Mouse (Mus musculus) bone marrow, adult 2 months (tissue): ENCODE measurements around the gene Ctrl. TPM values are rescaled to one million over a fixed set of nuclear protein-coding genes. Genes with fewer than 3 reads are reported as not detected.

Experiments
- H3K27ac ChIP-seq: fragments of 200-500 bp; 2 replicates; pipeline ENCODE4 v1.5.1; 2012; ENCODE audit warnings: low read depth, mild to moderate bottlenecking, control low read depth, inconsistent platforms, low read length; ENCODE audit not compliant: control insufficient read depth, poor library complexity, insufficient read depth
- H3K4me1 ChIP-seq: fragments of 200-500 bp; 2 replicates; pipeline ENCODE4 v1.6.1; 2011; ENCODE audit warnings: low read length; ENCODE audit not compliant: control insufficient read depth, insufficient read depth
- H3K4me3 ChIP-seq: fragments of 200-500 bp; replicated peaks from 2 replicates; pipeline ENCODE3; 2011; ENCODE audit warnings: mild to moderate bottlenecking, low read depth, low read length, control low read depth; ENCODE audit not compliant: control insufficient read depth
- CTCF ChIP-seq: fragments of 200-500 bp; IDR thresholded peaks from 2 replicates; pipeline ENCODE4 v1.5.1; 2011; ENCODE audit warnings: low read length, control low read depth; ENCODE audit not compliant: control insufficient read depth, insufficient read depth
- POLR2A ChIP-seq: fragments of 200-500 bp; IDR thresholded peaks from 2 replicates; pipeline ENCODE4 v1.6.1; 2011; ENCODE audit warnings: low read depth, mild to moderate bottlenecking, control low read depth, low read length, borderline replicate concordance; ENCODE audit not compliant: control insufficient read depth
- WGBS: fragments of 180-500 bp; shearing (Covaris S2); methylation state at CpG from one replicate; pipeline ENCODE4 v1.1.7; 2018; 5-methylcytosine and 5-hydroxymethylcytosine counted together
- polyA plus RNA-seq: library from polyadenylated mRNA; stranded (reverse); fragments of >200 nt; gene quantifications from 2 replicates; pipeline ENCODE4 v1.2.4, GENCODE M21; 2011; ENCODE audit warnings: low replicate concordance; ENCODE audit not compliant: missing spikeins, insufficient read depth, insufficient read length

Ctrl gene
- polyA plus RNA-seq, 1 experiment = not detected

DNA sequence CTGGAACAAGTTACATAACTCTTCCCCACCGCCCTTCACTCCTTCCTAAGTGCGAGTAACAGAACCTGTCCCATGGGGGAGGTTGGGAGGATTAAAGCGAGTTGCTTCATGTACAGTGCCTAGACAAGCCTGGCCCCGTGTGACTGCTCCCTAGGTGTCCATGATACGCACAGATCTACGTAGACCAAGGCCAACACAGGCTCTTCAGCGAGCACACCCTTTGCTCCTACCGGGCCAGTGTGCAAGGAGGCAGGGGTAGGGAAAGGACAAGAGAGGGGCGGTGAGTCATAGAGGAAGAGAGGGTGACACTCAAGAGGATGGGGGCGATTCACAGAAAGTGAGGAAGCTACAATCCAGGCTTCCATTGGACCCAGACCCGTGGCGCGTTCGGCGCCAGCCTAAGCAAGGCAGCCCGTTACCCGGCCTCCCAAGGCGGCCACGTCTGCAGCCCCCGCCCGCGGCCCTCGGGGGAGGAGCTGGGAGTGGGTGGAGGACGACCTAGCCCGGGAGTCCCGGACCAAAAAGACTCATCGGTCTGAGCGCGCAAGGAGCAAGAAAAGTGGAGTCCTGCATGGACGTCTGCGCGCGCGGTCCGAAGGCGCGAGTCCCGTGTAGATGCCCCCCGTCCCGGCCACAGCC lies 31.7 kb upstream of the Ctrl start:
- WGBS = 3% methylated on average over 40 of the region's 40 CpGs
- Histone ChIP-seq H3K27ac (peak overlapping the region; percentile 61; the same call in 1 of the 2 replicates), H3K4me1 (peaks cover 2% of the 10 kb centered on the region; the same call in 1 of the 2 replicates), H3K4me3 (peak overlapping the region; percentile 78)
- no peak for TF ChIP-seq CTCF
- no peak for TF ChIP-seq POLR2A

DNA sequence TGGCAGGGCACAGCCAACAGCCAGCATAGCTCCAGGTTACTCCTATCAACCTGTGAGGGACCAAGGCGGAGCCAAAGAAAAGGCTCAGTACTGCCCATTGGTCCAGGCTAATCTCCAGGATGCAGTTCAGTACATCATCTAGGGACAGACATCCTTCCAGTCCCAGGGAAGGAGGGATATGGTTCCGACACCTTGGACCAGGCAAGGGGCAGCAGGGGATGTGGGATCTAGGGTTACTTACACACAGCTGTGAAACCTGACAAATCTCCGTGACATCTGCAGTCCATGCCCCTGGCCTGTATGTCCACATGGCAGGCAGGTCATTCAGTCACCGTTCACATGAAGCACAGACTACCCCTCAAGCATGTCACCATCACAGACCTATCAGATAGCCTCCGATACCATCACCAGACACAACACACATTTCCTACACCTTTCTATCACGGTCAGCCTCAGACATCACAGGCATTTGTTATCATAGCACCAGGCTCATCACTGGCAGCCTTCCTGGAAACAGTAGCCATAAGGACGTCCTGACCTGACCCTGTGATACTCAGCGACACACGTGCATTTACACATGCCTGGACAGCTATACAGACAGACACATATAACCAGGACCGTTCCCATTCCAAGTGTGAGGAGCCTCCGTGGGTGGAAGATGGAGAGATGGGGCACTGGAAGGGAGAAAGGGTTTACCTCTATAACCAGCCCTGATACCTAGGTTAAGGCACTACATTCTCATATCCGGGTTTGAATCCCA lies 31.0 kb upstream of the Ctrl start:
- no peak overlapping the region for H3K27ac ChIP-seq
- WGBS = 72% methylated on average over 12 of the region's 12 CpGs
- TF ChIP-seq CTCF = no peak; the same call in 1 of the 2 replicates
- TF ChIP-seq POLR2A = no peak
- H3K4me1 ChIP-seq = peaks cover 2% of the 10 kb centered on the region; the same call in 1 of the 2 replicates
- H3K4me3 ChIP-seq = peak overlapping the region; percentile 78

DNA sequence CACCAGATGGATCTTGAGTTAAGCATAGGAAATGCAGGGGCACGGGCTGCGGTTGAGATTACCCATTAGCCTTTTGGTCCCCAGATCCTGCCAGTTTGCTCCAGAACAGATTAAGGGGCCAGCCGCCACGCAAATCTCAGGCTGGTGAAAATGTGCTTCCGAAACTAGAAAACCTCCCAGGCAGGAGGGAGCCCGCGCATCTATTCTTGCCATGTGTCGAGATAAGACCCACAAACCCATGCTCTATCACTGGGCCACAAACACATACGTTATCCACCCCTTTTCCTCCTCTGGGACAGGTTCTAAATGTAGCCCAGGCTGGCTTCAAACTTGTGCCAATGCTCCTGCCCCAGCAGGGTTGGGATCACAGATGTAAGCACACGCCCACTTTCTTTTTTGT lies 27.9 kb upstream of the Ctrl start:
- Histone ChIP-seq H3K27ac (no peak overlapping the region), H3K4me1 (peaks cover 2% of the 10 kb centered on the region; the same call in 1 of the 2 replicates), H3K4me3 (no peak overlapping the region)
- WGBS = 55% methylated on average over 10 of the region's 10 CpGs
- no peak for TF ChIP-seq CTCF
- TF ChIP-seq POLR2A = no peak

DNA sequence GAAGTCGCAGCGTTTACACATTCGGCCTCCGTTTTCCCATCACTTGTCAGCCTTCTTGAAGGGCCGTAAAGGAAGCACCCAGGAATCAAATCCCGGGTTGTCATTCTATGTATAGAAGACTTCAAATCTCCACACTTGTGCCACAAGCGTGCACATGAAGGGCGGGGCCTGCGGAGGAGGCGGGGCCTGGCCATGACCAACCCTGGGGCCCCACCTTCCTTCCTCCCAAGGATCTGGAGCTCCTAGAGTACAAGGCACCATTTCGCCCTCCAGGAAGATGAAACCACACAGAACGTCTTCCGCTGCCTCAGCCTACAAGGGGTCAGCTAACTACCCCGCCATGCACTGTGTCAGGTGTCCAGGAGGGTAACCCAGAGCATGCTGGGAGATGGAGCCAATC lies 27.4 kb upstream of the Ctrl start:
- no peak overlapping the region for H3K4me3 ChIP-seq
- peaks cover 2% of the 10 kb centered on the region; the same call in 1 of the 2 replicates for H3K4me1 ChIP-seq
- WGBS = 71% methylated on average over 14 of the region's 14 CpGs
- no peak overlapping the region for H3K27ac ChIP-seq
- TF ChIP-seq CTCF (no peak), POLR2A (no peak)

DNA sequence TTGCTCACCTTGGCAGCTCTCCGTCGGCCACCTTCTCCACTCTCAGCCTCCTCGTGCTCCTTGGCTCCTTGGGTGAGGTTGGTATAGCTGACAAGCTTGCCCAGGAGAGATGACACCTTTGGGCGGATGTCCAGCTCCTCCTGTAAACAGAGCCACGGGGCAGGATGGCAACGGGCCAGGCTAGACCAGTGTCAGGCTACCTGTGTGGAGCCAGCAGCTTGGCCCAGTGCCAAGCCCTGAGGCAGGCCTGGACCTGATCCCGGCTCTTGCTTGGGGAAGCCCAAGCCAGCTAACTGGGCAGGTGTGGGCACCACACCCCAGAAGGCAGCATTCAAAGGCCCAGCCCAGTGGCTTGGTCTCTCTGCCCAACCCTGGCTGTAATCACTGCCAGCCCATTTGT lies 25.7 kb upstream of the Ctrl start:
- H3K27ac ChIP-seq = no peak overlapping the region
- no peaks in the 10 kb centered on the region for H3K4me1 ChIP-seq
- TF ChIP-seq CTCF = no peak
- TF ChIP-seq POLR2A = no peak
- WGBS = 88% methylated on average over 7 of the region's 7 CpGs
- H3K4me3 ChIP-seq = no peak overlapping the region

DNA sequence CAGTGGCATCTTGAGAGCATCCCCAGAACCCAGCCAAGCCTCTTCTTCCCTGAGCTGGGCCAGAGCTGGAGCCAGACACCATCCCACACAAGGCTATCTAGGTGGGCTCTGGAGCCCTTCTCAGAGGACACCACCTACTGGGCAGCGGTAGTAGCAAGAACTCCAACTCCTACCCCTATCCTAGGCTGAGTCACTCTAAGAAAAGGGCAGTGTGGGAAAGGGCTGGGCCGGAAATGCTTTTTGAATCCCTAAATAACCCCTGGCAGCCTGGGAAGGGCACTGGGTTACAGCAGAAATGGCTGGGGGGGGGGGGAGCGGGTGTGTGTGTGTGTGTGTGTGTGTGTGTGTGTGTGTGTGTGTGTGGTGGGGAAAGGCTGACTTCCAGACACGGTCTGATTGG lies 24.2 kb upstream of the Ctrl start:
- WGBS = 64% methylated on average over 3 of the region's 4 CpGs
- no peak for TF ChIP-seq CTCF
- no peak for TF ChIP-seq POLR2A
- H3K4me1 ChIP-seq = no peaks in the 10 kb centered on the region
- no peak overlapping the region for H3K4me3 ChIP-seq
- H3K27ac ChIP-seq = no peak overlapping the region

DNA sequence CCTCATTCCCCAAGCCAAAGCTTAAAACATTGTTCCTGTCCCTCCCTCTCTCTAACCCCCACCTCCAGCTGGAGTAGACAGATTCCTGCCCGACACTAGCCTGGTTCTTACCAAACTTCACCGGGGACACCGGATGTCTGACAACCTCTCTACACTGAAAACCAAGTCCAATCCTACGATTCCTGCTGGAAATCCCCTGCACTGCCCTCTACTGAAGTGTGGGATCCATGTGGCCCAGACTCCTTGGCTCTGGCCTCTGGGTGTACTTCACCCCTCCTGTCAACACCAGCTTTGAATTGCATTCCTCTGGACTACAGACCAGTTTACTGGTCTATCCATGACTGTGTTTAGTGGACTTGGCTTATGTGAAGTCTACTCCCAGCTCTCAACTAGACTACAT lies 22.9 kb upstream of the Ctrl start:
- 91% methylated on average over 4 of the region's 4 CpGs for WGBS
- Histone ChIP-seq H3K4me1 (no peaks in the 10 kb centered on the region), H3K27ac (no peak overlapping the region), H3K4me3 (no peak overlapping the region)
- TF ChIP-seq CTCF (no peak), POLR2A (no peak)

DNA sequence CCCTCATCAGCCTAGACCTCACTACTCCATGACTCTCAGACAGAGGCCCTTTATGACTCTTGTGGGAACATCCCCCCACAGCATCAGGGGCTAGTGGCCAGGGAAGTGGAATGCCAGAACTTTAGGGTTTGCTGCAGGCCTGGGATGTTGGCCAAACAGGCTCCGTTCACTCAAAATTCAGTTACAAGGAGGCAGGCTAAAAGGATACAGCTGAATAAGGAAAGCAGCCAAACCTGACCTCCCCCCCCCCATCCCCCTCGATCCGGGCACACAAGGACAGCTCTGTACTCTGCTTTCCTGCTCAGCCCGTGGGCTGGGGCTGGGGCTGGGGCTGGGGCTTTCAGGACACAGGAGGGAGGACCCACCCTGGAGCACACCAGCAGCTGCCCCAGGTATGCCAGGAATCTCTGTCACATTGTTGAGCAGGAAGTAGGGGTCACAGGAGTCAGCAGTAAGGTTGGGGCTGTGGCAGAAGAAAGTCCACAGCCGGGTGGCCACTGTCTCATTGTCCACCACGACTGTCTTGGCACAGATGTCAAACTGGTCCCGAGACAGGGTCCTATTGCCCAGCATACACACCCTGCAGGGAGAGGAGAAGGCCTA lies 17.5 kb upstream of the Ctrl start:
- Histone ChIP-seq H3K4me1 (no peaks in the 10 kb centered on the region), H3K4me3 (no peak overlapping the region), H3K27ac (no peak overlapping the region)
- TF ChIP-seq CTCF (no peak), POLR2A (no peak)
- WGBS = 71% methylated on average over 7 of the region's 7 CpGs
